Mouse (Mus musculus): ENCODE data around the gene Znhit2.
"Not testable (repeated sequence)": the region's sequence is repeated elsewhere in the genome, so short reads cannot be mapped to it uniquely, and the experiment has no call there.

Znhit2 gene

DNA sequence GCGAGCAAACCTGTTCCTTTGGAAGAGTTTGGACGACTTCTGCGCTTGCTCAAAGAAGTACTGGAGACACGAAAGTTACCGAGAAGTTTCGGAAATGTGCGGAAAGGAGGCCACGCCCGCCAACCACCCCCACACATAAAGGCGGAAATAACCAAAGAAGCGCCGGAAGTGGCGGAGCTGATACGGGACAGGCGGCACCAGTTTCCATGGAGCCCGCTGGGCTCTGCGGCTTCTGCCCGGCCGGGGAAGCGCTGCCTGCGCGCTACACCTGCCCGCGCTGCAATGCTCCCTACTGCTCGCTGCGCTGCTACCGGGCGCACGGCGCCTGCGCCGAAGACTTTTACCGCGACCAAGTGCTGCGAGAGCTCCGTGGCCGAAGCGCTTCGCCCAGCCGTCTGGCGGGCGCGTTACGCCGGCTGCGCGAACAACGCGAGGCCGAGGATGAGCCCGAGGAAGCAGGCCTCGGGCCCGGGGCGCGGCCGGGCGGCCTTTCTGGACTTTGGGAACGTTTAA, at the start of gene Znhit2:
Gene Znhit2 (plus strand): TSS at position 172 of the 513 bp plus-strand sequence.
- DNase-seq = peak; percentile 92 to 94

DNA sequence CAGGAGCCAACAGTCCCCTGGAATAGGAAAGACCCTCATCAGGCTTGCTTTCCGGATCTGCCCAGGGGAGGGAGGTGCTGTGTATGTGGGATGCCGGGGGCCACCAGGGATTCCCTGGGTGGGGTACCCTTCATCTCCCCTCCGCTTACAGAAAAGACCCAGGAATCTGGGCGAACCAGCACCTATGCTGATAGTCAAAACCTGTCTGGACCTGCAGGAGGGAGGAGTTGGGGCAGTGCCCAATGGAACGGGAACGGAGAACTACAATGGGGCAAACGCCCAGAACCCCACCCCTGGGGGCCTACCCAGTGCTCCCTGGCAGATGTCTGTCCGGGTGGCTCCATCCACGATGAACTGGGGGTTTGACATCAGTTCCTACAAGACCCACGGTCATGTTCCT, 47.3 kb upstream of the Znhit2 start:
- DNase-seq = no peak

DNA sequence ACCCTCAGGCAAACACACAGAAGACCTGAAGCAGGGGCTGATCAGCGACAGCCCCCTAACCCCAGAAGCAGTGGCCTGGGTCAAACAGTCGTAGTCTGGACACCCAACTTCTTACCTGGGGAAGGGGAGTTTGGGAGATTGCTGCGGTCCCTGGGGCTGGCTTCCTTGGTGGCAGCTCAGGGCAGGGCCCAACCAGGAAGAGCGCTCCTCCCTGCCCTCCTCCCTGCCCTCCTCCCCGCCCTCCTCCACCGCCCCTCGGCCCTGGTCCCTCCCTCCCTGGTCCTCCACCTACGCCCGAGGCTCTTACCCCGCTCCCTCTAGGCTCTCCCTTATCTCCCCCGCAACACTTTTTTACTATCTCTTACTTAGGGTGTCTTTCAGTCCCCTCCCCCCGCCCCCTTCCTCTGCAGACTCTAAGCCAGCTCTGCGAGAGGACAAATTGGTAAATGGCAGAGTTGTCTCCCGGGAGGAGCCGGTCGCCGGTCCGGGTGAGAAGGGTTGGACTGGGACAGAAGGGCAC, 45.9 kb upstream of the Znhit2 start:
- DNase-seq = peak; percentile 35 to 40

GRCm38 (mm10) chr19:6015511-6016315, 45.3 kb upstream of the Znhit2 start, which contains the start of gene Capn1:
TSS of gene Capn1 (minus strand) at chr19:6015897.
- peak; percentile 72 to 75 for DNase-seq

- DNase-seq = no peak
Observed at GRCm38 (mm10) chr19:6016532-6016931, 44.5 kb upstream of the Znhit2 start.

DNA sequence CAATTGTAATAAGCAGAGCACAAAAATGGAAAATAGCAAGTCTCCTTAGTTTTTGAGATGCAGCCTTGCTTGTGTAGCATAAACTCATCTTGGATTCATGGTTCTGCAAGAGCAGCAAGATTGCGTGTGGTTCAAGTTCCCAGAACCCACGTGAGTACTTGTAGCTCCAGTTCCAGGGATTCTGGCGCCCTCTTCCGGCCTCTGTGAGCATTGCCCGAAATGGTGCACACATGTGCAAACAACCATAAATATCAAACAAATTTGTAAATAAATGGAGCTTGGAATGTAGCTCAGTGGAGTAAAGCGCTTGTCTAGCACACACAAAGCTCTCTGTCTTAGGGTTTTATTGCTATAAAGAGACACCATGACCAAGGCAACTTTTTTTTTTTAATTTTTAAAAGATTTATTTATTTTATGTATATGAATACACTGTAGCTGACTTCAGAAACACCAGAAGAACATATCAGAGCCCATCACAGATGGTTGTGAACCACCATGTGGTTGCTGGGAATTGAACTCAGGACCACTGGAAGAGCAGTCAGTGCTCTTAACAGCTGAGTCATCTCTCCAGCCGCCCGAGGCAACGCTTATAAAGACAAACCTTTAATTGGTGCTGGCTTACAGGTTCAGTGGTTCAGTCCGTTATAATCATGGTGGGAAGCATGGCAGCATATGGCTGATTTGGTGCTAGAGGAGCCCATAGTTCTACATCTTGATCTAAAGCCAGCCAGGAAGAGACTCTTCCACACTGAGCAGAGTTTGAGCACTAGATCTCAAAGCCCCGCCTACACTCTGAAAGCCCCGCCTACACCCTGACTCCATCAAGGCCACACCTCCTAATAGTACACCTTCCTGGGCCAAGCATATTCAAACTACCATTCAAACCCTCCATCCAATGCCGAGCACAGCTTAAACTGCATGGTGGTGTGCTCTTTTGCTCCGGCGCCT, 42.6 kb upstream of the Znhit2 start:
- DNase-seq = peak; percentile 68 to 76

GRCm38 (mm10) chr19:6020276-6020675, 40.7 kb upstream of the Znhit2 start:
- DNase-seq = no peak

DNA sequence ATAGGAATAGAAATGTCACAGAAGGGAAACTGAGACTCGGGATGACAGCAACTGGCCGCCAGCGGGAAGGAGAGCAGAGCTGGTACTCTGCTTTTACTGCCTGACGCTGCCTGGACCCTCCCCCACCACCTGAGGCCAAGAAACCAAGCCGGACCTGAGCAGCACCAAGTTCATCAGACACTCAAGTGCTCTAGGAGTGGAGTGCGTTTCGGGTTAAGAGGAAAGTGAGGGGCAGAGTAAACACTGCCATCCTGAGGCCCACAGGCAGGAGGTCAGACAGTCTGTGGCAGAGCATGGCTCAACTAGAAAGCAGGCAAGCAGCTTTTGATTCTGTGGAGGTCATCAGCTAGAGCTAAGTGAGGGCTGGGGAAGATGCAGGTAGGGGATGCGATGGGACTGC, 37.9 kb upstream of the Znhit2 start:
- DNase-seq = no peak

GRCm38 (mm10) chr19:6023930-6024329, 37.1 kb upstream of the Znhit2 start:
- no peak for DNase-seq

DNA sequence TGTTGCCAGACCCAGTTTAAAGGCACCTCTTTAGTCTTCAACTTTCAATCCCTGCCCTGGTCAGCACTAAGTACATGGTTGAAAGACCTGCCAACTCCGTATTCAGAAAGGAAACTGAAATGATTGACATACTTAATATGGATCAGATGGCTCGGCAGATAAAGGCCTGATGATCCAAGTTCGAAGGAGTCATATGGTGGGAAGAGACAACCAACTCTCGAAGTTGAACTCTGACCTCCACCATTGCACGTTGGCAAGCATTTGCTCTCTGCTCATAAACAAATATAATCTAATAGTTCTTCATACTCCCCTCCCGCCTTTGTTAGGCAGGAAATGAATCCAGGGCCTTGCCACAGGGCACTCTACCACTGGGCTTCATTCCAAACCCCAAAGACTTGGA, 32.0 kb upstream of the Znhit2 start:
- no peak for DNase-seq

DNA sequence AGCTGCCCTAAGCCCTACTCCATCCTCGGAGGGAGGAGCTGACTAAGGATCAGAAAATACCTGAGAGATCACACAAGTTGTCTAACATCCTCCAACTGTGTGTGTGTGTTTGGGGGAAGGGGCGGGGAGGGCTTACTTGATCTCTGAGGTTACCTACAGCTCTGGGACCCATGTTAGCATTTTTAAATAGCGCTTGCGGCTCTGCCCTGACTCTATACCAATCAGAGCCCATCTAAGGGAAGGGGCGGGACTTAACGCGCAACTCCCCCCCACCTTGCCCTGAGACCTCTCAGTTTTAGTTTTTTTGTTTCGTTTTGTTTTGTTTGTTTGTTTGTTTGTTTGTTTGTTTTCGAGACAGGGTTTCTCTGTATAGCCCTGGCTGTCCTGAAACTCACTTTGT, 31.6 kb upstream of the Znhit2 start:
- no peak for DNase-seq

DNA sequence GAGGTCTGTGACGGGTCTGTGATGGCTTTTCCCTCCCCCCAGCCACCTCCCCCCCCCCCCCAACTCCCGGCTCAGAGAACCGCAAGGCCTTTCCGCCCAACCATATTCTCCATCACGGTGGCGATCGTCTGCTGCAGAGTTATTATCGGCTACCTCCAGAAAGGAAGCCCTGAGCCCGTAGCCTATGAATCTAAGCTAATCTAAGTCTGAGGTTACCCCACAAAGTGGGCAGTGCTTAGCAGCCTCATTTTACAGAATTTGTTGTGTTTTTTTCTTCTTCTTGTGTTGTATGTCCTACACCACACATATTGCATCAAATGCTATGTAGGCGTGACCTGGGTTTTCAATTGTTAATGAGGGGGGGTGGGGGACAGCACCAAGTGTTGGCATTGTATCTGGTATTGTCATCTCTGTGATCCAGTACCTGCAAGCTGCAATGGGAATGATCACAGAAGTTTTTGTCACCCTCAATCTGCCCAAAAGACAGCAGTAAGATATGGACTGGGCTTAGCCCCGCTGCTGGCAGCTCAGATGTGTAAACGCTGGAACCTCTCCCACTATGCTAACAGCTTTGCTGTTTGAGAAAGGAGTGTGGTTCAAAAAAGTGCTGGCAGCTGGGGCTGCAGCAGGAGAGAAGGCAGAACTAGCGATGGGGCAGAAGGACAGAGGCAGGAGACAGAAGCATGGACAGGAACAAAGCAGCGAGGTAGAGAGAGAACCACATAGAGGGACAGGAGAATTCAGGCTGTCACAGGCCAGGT, 30.3 kb upstream of the Znhit2 start:
- no peak for DNase-seq

GRCm38 (mm10) chr19:6035966-6036585, 24.9 kb upstream of the Znhit2 start:
- DNase-seq = no peak

DNA sequence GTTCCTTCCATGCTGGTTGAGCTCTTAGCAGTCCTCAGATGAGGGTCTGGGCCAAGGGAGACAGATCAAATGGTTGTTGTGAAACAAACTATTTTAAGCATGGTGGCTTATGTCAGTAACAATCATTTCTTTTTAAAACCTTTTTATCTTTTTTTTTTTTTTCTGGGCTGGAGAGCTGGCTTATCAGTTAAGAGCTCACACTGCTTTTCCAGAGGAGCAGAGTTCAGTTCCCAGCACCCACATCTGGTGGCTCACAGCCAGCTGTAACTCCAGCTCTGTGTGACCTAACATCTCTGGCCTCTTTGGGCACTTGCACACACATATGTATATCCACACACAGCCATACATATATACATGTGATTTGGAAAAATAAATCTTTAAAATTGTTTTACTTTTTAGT, 23.3 kb upstream of the Znhit2 start:
- no peak for DNase-seq

GRCm38 (mm10) chr19:6038326-6038725, 22.7 kb upstream of the Znhit2 start:
- no peak for DNase-seq

- no peak for DNase-seq
Observed at GRCm38 (mm10) chr19:6040002-6040401, 21.0 kb upstream of the Znhit2 start.

DNA sequence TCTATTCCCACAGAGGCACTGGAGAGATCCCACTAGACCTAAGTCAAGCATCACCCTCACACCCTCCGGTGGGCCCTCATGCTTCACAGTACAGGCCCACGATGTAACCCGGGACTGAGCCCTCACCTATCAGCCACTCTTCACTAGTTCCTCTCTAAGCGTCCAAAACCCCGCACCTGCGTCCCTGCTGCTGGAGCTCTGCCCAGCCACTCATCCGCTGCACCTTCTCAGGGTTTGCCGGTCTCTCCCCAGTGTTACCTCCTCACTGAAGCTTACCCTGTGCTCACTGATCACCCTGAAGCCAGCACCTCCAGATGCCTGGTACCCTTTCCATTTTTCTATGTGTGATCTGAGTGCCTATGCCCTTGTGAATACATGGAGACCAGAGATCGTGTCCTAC, 18.7 kb upstream of the Znhit2 start:
- no peak for DNase-seq

DNA sequence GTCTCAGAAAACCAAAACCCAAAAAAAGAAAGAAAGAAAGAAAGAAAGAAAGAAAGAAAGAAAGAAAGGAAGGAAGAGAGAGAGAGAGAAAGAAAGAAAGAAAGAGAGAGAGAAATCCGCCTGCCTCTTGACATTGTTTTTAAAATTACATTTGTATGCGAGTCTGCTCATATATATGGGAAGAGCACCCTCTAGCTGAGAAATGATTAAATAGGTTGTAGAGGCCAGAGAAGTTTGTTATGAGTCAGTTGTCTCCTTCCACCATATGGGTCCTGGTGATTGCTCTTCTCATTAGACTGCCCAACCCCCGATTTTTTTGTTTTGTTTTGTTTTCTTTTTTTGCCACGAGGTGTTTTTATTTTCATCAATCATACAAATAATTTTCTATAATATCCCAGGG, 16.9 kb upstream of the Znhit2 start:
- DNase-seq = not testable (repeated sequence)

DNA sequence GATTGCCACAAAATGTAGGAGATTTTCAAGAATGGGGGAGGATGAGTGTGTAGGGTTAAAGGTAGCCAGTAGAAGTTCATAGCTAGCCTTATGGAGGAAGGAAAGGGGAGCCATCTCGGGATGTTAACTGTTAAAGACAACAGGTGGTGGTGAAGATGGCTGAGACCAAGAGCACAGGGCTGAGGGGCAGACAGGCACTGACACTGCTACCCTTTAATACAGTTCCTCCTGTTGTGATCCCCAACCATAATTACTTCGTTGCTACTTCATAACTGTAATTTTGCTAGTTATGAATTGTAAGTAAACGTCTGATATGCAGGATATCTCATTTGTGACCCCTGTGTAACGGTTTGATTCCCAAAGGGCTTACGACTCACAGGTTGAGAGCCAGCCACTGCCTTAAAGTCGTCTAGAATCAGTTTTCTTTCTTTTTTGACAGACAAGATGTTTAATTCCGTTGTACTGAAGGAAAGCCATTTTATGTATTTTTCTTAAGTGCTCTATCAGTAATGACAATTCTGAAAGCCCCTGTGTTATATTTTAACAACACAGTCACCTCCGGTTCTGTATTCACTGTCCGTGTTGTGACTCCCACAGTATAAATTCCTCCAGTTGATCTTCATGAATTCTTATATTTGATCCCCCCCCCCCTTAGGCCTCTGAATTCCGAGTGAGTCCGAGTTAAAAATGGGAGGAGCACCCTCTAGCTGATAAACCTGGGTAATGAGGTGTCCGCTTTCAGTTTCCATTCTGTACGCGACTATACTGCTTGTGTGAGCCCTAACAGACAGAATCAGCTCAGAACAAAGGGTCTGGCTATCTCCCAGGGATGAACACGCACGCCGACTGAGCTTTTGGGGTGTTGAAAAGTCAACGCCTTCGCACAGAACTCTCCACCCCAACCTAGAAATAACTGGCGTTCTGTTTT, 15.4 kb upstream of the Znhit2 start:
- DNase-seq = no peak

- DNase-seq = peak; percentile 81 to 92
Observed at GRCm38 (mm10) chr19:6046294-6047153, 14.5 kb upstream of the Znhit2 start, which contains the start of gene Syvn1. TSS of gene Syvn1 (plus strand) at chr19:6046576.

Measured in thymus, adult 18-20 months (tissue).